Mouse (Mus musculus) activated CD4-positive, CD25-positive, alpha-beta regulatory T cell, adult 4 months (primary cell): Measurements from ENCODE around the gene Rbm19. TPM values are rescaled to one million over a fixed set of nuclear protein-coding genes. Genes with fewer than 3 reads are reported as not detected.

ENCODE experiments used
- ATAC-seq: one replicate; pipeline ENCODE4 v1.8.0; 2017
- polyA plus RNA-seq, 2 experiments: library from polyadenylated mRNA; unstranded; fragments of 100-300 nt; shearing (Covaris generic); gene quantifications; one replicate each; pipeline ENCODE4 v1.2.1; 2017

The Rbm19 gene
- polyA plus RNA-seq, 2 experiments from 2014 or later = 11.2 to 12.2 TPM

DNA sequence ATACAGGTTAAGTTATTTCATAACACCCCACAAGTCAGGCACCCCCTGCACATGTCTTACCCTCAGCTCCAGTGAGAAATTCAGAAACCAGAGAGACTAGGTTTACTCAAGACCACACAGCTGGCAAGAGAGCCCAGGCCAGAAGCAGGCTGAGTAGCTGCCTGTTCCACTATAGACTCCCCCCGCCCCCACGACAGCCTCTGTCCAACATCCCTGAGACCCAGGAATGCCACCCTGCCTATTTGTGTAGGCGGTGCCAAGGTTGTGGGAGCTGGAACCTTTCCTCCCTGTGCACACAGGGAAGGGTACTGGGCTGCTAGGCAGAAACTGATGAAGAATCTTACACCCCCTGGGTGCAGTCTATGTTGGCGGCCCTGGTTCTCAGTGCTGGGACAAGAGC, 91.2 kb downstream of the Rbm19 start:
- ATAC-seq = no peak

- ATAC-seq = no peak
Measured at GRCm38 (mm10) chr5:120210668-120211067, 94.4 kb downstream of the Rbm19 start.

DNA sequence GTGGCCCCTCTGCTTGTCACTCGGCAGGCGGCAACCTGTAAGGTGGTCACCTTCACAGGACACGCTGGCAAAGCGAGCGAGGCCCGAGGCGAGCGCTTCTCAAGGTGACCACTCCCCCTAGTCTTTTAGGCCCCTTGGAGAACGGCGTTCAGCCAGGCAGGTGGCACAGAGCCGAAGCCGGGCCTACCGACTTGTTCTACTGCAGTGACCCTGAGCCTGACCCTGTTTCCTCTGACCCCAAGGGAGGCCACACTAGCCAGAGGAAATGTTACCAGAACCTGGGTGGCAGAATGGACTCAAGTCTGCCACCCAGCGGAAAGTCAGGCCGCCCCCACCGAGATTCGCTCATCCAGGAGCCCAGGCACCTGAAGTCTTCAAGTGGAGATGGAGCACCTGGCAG, 94.9 kb downstream of the Rbm19 start:
- no peak for ATAC-seq

- no peak for ATAC-seq
Measured at GRCm38 (mm10) chr5:120214511-120214910, 98.2 kb downstream of the Rbm19 start.

- no peak for ATAC-seq
Measured at GRCm38 (mm10) chr5:120221216-120221615, 105.0 kb downstream of the Rbm19 start.

DNA sequence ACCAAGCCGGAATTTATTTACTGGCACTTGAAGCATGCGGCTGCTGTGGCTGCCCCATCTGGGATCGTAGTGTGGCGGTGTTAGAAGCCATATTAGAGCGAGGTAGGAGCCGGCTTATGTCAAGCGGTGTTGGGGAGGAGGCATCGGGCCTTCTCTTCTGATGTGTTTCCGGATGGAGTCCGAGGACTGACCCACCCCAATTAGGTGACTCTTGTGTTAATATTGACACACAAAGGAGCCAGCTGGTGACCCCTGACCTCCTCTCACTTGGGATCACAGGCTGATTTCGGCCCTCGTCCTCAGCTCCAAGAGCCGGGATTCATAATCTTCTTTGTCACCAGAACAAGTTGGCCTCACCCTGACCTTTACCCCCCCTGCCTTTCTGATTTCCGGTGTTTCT, 109.1 kb downstream of the Rbm19 start:
- ATAC-seq = no peak

GRCm38 (mm10) chr5:120228613-120229409, 112.5 kb downstream of the Rbm19 start:
- no peak for ATAC-seq

- ATAC-seq = no peak
Measured at GRCm38 (mm10) chr5:120231435-120232147, 115.3 kb downstream of the Rbm19 start.

GRCm38 (mm10) chr5:120235147-120235546, 118.9 kb downstream of the Rbm19 start:
- no peak for ATAC-seq

- ATAC-seq = no peak
Measured at GRCm38 (mm10) chr5:120235571-120235970, 119.3 kb downstream of the Rbm19 start.

- ATAC-seq = no peak
Measured at GRCm38 (mm10) chr5:120240071-120240470, 123.8 kb downstream of the Rbm19 start.

DNA sequence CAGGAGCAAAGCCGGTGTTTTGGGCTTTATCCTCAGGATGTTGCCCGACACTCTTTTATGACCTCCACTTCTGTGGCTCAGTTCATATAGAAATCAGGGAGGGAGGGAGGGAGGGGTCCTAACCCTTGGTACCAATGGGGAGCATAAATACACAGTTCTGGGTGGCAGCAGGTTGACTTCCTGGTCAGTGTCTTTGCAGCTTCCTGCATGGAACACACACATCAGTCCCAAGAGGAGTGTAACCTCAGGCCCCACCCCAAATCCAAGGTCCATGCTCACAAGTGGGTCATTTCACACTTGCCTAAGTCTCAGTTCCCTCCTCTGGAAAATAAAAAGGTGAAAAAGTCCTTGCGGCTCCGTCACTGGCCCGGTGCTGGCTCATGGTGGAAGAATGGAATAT, 129.1 kb downstream of the Rbm19 start:
- no peak for ATAC-seq
